Mouse (Mus musculus): ENCODE results near the gene Cdc42bpb. TPM values are rescaled to one million over a fixed set of nuclear protein-coding genes. Genes with fewer than 3 reads are reported as not detected.

Cdc42bpb gene
- polyA plus RNA-seq (2012; rRNA removed): 59.2 and 62.1 TPM in 2 replicates

DNA sequence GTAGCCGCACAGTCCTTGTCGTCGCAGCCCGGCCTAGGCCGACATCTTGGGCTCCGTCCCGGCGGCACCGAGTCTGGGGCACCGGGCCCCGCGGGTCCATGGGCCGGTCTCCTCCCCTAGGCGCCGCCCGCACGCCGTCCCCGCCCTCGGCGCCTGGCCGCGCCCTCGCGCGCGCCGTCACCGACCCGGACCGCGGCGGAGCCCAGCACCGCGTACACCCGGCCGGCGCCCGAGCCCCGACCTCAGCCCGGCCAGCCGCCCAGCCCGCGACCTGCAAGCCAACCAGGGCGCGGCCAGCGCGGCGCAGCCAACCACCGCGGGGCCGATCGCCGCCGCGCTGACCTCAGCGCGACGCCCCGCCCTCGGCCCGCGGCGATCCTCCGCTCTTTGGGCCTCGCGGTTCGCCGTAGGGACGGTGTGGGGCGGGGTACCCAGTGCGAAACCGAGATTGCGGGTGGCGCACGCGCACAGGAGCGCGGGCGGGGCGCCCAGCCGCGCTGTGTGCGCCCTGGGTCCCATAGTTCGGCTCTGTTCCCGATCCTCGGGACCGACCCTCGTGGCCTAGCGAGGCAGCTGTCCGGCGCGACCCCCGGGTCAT lies at the start of gene Cdc42bpb:
TSS of gene Cdc42bpb (minus strand) at position 343 of the 598 bp plus-strand sequence.
- Histone ChIP-seq H3K4me3 (ENCODE audit: control insufficient read depth, insufficient read depth, low read length) (peak within 1 kb of the TSS; percentile 45), H3K36me3 (ENCODE audit: control insufficient read depth, insufficient read depth, low read length) (no peaks in the 10 kb centered on the region), H3K27ac (ENCODE audit: control insufficient read depth, insufficient read depth, low read length) (no peak within 1 kb of the TSS), H3K27me3 (ENCODE audit: control insufficient read depth, insufficient read depth, low read length) (peaks cover 8% of the 10 kb centered on the region; the same call in 1 of the 2 replicates), H3K4me1 (replicated peaks; ENCODE audit: control insufficient read depth, insufficient read depth, low read length) (0 out of 2 replicates have a peak, but pooled peaks cover 4% of the 10 kb centered on the region)
- TF ChIP-seq POLR2A (IDR thresholded peaks at IDR 0.05; ENCODE audit: control insufficient read depth, extremely low read depth, insufficient read depth, low read length, poor library complexity): no peak
- TF ChIP-seq CTCF (IDR thresholded peaks at IDR 0.05; ENCODE audit: borderline replicate concordance, control insufficient read depth, extremely low read depth, insufficient read depth, low read length, poor library complexity): no peak
- DNase-seq: peak; percentile 13
- WGBS: 2% methylated on average over 94 of the region's 94 CpGs

DNA sequence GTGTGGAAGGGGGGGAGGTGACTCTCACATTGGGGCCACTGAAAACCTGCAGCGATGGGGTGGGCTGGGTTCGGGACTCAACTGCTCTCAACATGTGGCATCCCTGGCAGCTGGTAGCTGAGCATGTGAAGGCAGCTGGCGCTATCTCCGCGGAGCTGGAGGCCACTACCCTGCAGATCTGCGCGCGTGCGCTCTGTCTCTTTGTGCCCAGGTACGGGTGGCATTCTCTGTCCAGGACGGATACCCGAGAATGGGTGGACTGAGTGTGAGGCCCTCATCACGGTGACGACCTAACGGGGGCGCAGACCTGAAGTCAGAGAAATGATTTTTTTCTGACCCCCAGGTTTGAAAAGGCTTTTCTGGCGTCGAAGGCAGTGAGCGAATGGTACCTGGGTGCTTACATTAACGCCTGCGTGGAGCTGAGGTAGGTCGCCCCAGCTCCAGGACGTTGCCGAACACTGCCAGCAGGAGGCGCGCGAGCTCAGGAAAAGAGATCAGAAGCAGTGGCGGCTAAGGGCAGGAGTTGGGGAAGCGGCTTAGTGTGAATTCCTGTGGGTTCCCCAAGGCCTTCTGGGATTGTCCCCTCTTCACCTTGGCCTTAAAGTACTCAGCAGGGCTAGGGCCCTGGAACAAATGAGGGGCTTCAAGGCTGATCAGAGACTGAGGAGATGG lies 48.4 kb upstream of the Cdc42bpb start:
- TF ChIP-seq CTCF (IDR thresholded peaks at IDR 0.05; ENCODE audit: borderline replicate concordance, control insufficient read depth, extremely low read depth, insufficient read depth, low read length, poor library complexity) (peak; percentile 94), POLR2A (IDR thresholded peaks at IDR 0.05; ENCODE audit: control insufficient read depth, extremely low read depth, insufficient read depth, low read length, poor library complexity) (no peak)
- WGBS: 20% methylated on average over 29 of the region's 29 CpGs
- Histone ChIP-seq H3K4me3 (ENCODE audit: control insufficient read depth, insufficient read depth, low read length) (no peak overlapping the region), H3K4me1 (replicated peaks; ENCODE audit: control insufficient read depth, insufficient read depth, low read length) (no peaks in the 10 kb centered on the region), H3K36me3 (ENCODE audit: control insufficient read depth, insufficient read depth, low read length) (no peaks in the 10 kb centered on the region), H3K27me3 (ENCODE audit: control insufficient read depth, insufficient read depth, low read length) (peaks cover 12% of the 10 kb centered on the region), H3K27ac (ENCODE audit: control insufficient read depth, insufficient read depth, low read length) (no peak overlapping the region)
- peak; percentile 83 for DNase-seq

- 8% methylated on average over 15 of the region's 15 CpGs for WGBS
- Histone ChIP-seq H3K36me3 (ENCODE audit: control insufficient read depth, insufficient read depth, low read length) (no peaks in the 10 kb centered on the region), H3K4me3 (ENCODE audit: control insufficient read depth, insufficient read depth, low read length) (no peak overlapping the region)
Observed at GRCm38 (mm10) chr12:111425258-111425657, 47.7 kb upstream of the Cdc42bpb start.

DNA sequence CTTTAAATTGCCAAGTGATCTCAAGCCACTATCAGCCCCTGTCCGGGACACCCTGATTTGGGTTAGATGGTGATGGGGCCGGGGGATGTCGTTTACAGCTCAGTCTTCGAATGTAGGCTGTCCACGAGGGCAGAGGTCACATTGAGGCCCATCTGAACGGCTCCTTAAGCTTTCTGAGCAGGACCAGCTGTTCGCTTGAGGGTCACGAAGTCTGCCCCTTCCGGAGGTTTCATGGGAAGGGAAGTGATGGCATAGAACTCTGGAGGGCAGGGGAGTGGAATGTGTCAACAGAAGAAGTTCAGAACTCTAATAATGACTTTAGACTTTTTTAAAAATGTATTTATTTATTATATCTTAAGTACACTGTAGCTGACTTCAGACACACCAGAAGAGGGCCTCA lies 47.0 kb upstream of the Cdc42bpb start:
- Histone ChIP-seq H3K27ac (ENCODE audit: control insufficient read depth, insufficient read depth, low read length) (no peak overlapping the region), H3K36me3 (ENCODE audit: control insufficient read depth, insufficient read depth, low read length) (no peaks in the 10 kb centered on the region), H3K4me1 (replicated peaks; ENCODE audit: control insufficient read depth, insufficient read depth, low read length) (no peaks in the 10 kb centered on the region), H3K4me3 (ENCODE audit: control insufficient read depth, insufficient read depth, low read length) (no peak overlapping the region), H3K27me3 (ENCODE audit: control insufficient read depth, insufficient read depth, low read length) (peaks cover 5% of the 10 kb centered on the region)
- WGBS: 64% methylated on average over 9 of the region's 9 CpGs
- TF ChIP-seq POLR2A (IDR thresholded peaks at IDR 0.05; ENCODE audit: control insufficient read depth, extremely low read depth, insufficient read depth, low read length, poor library complexity): no peak
- no peak for TF ChIP-seq CTCF (IDR thresholded peaks at IDR 0.05; ENCODE audit: borderline replicate concordance, control insufficient read depth, extremely low read depth, insufficient read depth, low read length, poor library complexity)
- no peak for DNase-seq

More at GRCm38 (mm10) chr12:111425258-111425657, 47.7 kb upstream of the Cdc42bpb start:
- Histone ChIP-seq H3K27ac (ENCODE audit: control insufficient read depth, insufficient read depth, low read length) (no peak overlapping the region), H3K4me1 (replicated peaks; ENCODE audit: control insufficient read depth, insufficient read depth, low read length) (no peaks in the 10 kb centered on the region), H3K27me3 (ENCODE audit: control insufficient read depth, insufficient read depth, low read length) (peaks cover 11% of the 10 kb centered on the region)
- TF ChIP-seq POLR2A (IDR thresholded peaks at IDR 0.05; ENCODE audit: control insufficient read depth, extremely low read depth, insufficient read depth, low read length, poor library complexity) (no peak), CTCF (IDR thresholded peaks at IDR 0.05; ENCODE audit: borderline replicate concordance, control insufficient read depth, extremely low read depth, insufficient read depth, low read length, poor library complexity) (no peak)
- peak; percentile 61 for DNase-seq

- H3K27ac ChIP-seq (ENCODE audit: control insufficient read depth, insufficient read depth, low read length): no peak overlapping the region
- H3K4me3 ChIP-seq (ENCODE audit: control insufficient read depth, insufficient read depth, low read length): no peak overlapping the region
- H3K27me3 ChIP-seq (ENCODE audit: control insufficient read depth, insufficient read depth, low read length): no peaks in the 10 kb centered on the region; the same call in 1 of the 2 replicates
- WGBS: 19% methylated on average over 43 of the region's 43 CpGs
- no peaks in the 10 kb centered on the region for H3K4me1 ChIP-seq (replicated peaks; ENCODE audit: control insufficient read depth, insufficient read depth, low read length)
- DNase-seq: no peak
- TF ChIP-seq POLR2A (IDR thresholded peaks at IDR 0.05; ENCODE audit: control insufficient read depth, extremely low read depth, insufficient read depth, low read length, poor library complexity) (no peak), CTCF (IDR thresholded peaks at IDR 0.05; ENCODE audit: borderline replicate concordance, control insufficient read depth, extremely low read depth, insufficient read depth, low read length, poor library complexity) (no peak)
- H3K36me3 ChIP-seq (ENCODE audit: control insufficient read depth, insufficient read depth, low read length): no peaks in the 10 kb centered on the region
Observed at GRCm38 (mm10) chr12:111423570-111424129, 46.1 kb upstream of the Cdc42bpb start.

DNA sequence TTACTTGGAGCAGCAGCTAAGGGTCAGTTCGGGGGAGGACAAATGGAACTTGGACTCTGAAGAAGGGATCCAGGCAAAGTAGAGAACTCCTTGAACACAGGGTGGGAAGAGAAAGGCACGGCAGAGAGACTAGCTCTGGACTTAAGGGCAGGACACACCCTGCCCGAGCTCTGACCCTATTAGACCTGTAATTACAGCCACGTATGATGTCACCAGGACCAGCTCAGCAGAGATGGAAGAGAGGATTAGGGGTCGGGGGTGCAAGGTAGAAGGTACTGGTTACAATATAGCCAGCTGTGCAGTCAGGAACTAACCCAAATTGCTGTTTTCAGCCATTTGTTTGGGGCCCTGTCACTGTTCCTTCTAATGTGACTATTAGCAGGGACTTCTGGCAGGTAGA lies 45.3 kb upstream of the Cdc42bpb start:
- no peak for DNase-seq
- WGBS: 75% methylated on average over 5 of the region's 5 CpGs
- Histone ChIP-seq H3K36me3 (ENCODE audit: control insufficient read depth, insufficient read depth, low read length) (no peaks in the 10 kb centered on the region), H3K27me3 (ENCODE audit: control insufficient read depth, insufficient read depth, low read length) (no peaks in the 10 kb centered on the region; the same call in 1 of the 2 replicates), H3K4me3 (ENCODE audit: control insufficient read depth, insufficient read depth, low read length) (no peak overlapping the region), H3K27ac (ENCODE audit: control insufficient read depth, insufficient read depth, low read length) (no peak overlapping the region), H3K4me1 (replicated peaks; ENCODE audit: control insufficient read depth, insufficient read depth, low read length) (no peaks in the 10 kb centered on the region)
- no peak for TF ChIP-seq POLR2A (IDR thresholded peaks at IDR 0.05; ENCODE audit: control insufficient read depth, extremely low read depth, insufficient read depth, low read length, poor library complexity)
- TF ChIP-seq CTCF (IDR thresholded peaks at IDR 0.05; ENCODE audit: borderline replicate concordance, control insufficient read depth, extremely low read depth, insufficient read depth, low read length, poor library complexity): no peak

Data from thymus, adult 2 months (tissue).